Mouse (Mus musculus) duodenum, adult 2 months (tissue): ENCODE results near the gene Ctps2. TPM values are rescaled to one million over a fixed set of nuclear protein-coding genes. Genes with fewer than 3 reads are reported as not detected.

Experiments used
- polyA plus RNA-seq: library from polyadenylated mRNA; depleted of rRNA; stranded (reverse); fragments of >200 nt; gene quantifications from 2 replicates; pipeline ENCODE4 v1.2.3, GENCODE M21; 2012; ENCODE audit warnings: low replicate concordance; rRNA removed

The Ctps2 gene
- 1.1 and 1.3 TPM in 2 replicates for polyA plus RNA-seq

GRCm38 (mm10) chrX:162900938-162901337 lies at the start of gene Ctps2:
TSS of gene Ctps2 (plus strand) at chrX:162901238.

GRCm38 (mm10) chrX:162887931-162888511 lies 13.0 kb upstream of the Ctps2 start, which contains the start of gene Syap1:
TSS of gene Syap1 (minus strand) at chrX:162888447.

GRCm38 (mm10) chrX:162964383-162964782 lies 63.3 kb downstream of the Ctps2 start, which contains the start of gene S100g:
TSS of gene S100g (minus strand) at chrX:162964599.

Other genes with a start within 250 kb of the Ctps2 start
- gene Rbbp7, start 140.8 kb upstream of the Ctps2 start, polyA plus RNA-seq: 12.3 and 13.8 TPM in 2 replicates
- 0.59 and 0.92 TPM in 2 replicates for gene Txlng, start 71.8 kb upstream of the Ctps2 start, polyA plus RNA-seq
- 3.2 and 6.6 TPM in 2 replicates for gene Syap1, start 12.8 kb upstream of the Ctps2 start, polyA plus RNA-seq
- 0.32 and 177 TPM in 2 replicates for gene S100g, start 63.4 kb downstream of the Ctps2 start, polyA plus RNA-seq